Mouse (Mus musculus): ENCODE results near the gene Ap2a2.
"Not testable (repeated sequence)": the region's sequence is repeated elsewhere in the genome, so short reads cannot be mapped to it uniquely, and the experiment has no call there.

Ap2a2 gene

GRCm38 (mm10) chr7:141660346-141660745 is 98.4 kb downstream of the Ap2a2 start:
- DNase-seq (ENCODE audit: extremely low spot score, low spot score): no peak

GRCm38 (mm10) chr7:141661481-141661880 is 99.5 kb downstream of the Ap2a2 start:
- no peak for DNase-seq (ENCODE audit: extremely low spot score, low spot score)

DNA sequence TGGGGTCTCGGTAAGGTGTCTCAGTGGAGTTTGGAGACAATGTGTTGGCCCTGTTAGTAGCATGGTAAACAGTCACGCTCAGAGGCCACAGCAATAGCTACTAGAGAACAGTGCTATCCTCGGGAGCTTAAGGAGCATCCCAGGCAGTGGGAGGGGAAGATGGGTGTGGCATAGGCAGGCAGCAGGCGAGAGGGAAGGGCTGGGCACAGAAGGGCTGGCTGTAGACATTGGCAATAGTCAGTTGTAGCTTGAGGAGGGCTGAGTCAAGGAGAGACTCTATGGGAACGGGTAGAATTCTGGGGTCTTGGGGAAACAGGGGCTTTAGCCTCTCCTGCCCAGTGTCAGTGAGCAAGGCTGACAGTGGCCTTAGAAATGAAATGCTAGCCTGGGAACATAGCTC is 100.2 kb downstream of the Ap2a2 start:
- no peak for DNase-seq (ENCODE audit: extremely low spot score, low spot score)

- no peak for DNase-seq (ENCODE audit: extremely low spot score, low spot score)
Measured at GRCm38 (mm10) chr7:141666190-141666589, 104.2 kb downstream of the Ap2a2 start.

DNA sequence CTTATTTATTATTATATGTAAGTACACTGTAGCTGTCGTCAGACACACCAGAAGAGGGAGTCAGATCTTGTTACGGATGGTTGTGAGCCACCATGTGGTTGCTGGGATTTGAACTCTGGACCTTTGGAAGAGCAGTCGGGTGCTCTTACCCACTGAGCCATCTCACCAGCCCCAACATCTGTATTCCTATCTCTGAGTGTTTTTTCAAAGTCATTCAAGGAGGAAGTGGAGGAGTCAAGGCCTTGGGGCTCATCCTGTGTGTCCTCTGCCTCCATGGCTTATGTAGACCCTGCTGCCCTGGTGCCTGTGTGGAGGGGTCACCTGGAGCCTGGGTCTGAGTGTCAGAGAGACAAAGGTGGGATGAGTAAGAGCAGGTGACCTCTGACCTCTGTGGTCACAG is 107.1 kb downstream of the Ap2a2 start:
- DNase-seq (ENCODE audit: extremely low spot score, low spot score): not testable (repeated sequence)

GRCm38 (mm10) chr7:141670999-141671398 is 109.0 kb downstream of the Ap2a2 start:
- no peak for DNase-seq (ENCODE audit: extremely low spot score, low spot score)

DNA sequence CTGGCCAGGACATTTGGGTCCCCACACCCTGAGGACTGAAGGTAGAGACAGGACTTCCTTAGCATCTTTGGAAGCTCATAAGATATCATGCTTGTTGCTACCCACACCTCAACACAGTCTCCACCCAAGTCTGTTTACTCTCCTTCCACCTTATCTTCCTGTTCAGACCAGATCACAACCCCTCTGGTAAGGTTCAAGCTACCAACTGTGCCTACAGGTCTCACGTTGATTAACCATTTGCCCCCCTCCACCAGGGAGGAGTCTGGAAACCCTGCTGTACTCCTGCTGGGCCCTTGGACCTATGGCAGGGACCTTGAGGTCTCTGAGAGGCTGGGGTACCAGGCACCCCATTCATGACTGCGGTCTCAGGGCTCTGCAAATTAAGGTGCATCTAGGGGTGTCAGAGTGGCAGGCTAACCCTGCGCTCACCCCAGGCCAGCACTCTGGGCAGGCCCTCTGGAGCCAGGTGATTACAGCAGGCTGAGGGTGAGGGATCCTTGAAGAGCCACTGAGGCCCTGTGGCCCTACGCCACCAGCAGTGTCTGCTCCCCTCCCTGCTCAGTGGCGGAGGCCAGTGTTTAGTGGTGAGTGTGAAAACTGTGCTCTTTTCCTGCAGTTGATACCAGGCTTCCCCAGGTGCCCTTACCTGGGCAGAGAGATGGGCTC is 109.8 kb downstream of the Ap2a2 start:
- no peak for DNase-seq (ENCODE audit: extremely low spot score, low spot score)

GRCm38 (mm10) chr7:141678922-141679321 is 116.9 kb downstream of the Ap2a2 start:
- DNase-seq (ENCODE audit: extremely low spot score, low spot score): no peak
